Mouse (Mus musculus) kidney, adult 2 months (tissue): ENCODE measurements around the gene Cbx6. TPM values are rescaled to one million over a fixed set of nuclear protein-coding genes. Genes with fewer than 3 reads are reported as not detected.

Source experiments
- DNase-seq: peaks from one replicate; pipeline ENCODE4 v3.0.0; 2021
- H3K27ac ChIP-seq: fragments of 200-500 bp; 2 replicates; pipeline ENCODE4 v1.5.1; 2012; ENCODE audit warnings: low read depth, low read length, control low read depth, inconsistent platforms; ENCODE audit not compliant: insufficient read depth
- H3K27me3 ChIP-seq: fragments of 200-500 bp; replicated peaks from 2 replicates; pipeline ENCODE4 v1.6.1; 2012; ENCODE audit warnings: mild to moderate bottlenecking, moderate library complexity, low read length, inconsistent platforms; ENCODE audit not compliant: control insufficient read depth, insufficient read depth
- H3K36me3 ChIP-seq: fragments of 200-500 bp; 2 replicates; pipeline ENCODE4 v1.6.1; 2012; ENCODE audit warnings: mild to moderate bottlenecking, moderate library complexity, low read length, inconsistent platforms; ENCODE audit not compliant: control insufficient read depth, insufficient read depth
- H3K4me1 ChIP-seq: fragments of 200-500 bp; 2 replicates; pipeline ENCODE4 v1.6.1; 2011; ENCODE audit warnings: low read length; ENCODE audit not compliant: control insufficient read depth, insufficient read depth
- H3K4me3 ChIP-seq: fragments of 200-500 bp; 2 replicates; pipeline ENCODE4 v1.5.1; 2011; ENCODE audit warnings: mild to moderate bottlenecking, low read depth, low read length, control low read depth; ENCODE audit not compliant: insufficient read depth
- CTCF ChIP-seq: fragments of 200-500 bp; conservative IDR thresholded peaks from 2 replicates; pipeline ENCODE4 v1.5.1; 2011; ENCODE audit warnings: low read depth, mild to moderate bottlenecking, control low read depth, low read length, moderate library complexity, mixed read lengths; ENCODE audit not compliant: insufficient read depth, insufficient read length
- POLR2A ChIP-seq: fragments of 200-500 bp; IDR thresholded peaks from one replicate; pipeline ENCODE4 v1.6.1; 2011; ENCODE audit warnings: low read depth, low read length, control low read depth
- WGBS: fragments of 180-500 bp; shearing (Covaris S2); methylation state at CpG from one replicate; pipeline ENCODE4 v1.1.7; 2018; 5-methylcytosine and 5-hydroxymethylcytosine counted together
- polyA plus RNA-seq: library from polyadenylated mRNA; depleted of rRNA; stranded (reverse); fragments of >200 nt; gene quantifications from 2 replicates; pipeline ENCODE4 v1.2.3, GENCODE M21; 2012

Cbx6 gene
- polyA plus RNA-seq, 1 experiment = 49.5 TPM

DNA sequence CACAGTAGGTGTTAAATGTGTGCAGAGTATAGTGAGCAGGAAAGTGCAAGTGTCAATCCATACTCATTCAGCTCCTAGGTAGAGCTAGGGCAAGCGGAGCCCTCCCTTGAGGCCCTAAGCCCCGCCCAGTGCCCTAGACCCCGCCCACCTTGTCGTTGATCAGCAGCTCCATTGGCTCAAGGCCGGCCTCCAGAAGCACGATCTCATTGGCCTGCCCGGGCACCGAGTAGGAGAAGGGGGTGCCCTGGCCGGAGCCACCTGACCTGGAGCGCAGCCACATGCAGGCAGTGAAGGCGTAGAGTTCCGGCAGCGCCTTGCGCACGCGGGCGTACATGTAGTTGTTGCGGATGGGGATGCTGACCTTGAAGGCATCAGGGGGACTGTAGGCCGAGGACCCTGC, 42.0 kb downstream of the Cbx6 start:
- WGBS = 32% methylated on average over 19 of the region's 19 CpGs

DNA sequence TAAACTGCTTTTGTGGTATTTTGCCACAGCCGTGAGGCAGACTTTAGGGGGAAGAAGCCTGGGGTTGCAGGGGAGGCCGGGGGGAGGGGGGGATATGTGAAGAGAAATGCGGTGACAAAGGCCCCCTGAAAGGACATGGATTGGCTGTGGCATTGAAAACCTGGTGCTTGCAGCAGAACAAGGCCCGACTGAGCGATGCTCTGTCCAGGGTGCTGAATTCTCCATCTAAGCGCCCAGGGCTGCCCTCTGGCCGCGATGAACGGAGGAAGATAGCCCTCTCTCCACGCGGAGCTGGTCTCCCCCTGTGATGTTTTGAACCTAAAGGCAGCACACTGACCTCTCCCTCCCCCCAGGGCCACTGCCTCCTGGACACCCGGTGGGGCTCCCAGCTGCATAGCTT, 43.0 kb downstream of the Cbx6 start:
- H3K36me3 ChIP-seq = no peaks in the 10 kb centered on the region
- WGBS = 3% methylated on average over 12 of the region's 12 CpGs
- DNase-seq = peak; percentile 46

More for the DNA sequence above, 42.0 kb downstream of the Cbx6 start:
- no peak overlapping the region for H3K4me3 ChIP-seq
- no peaks in the 10 kb centered on the region for H3K36me3 ChIP-seq
- no peak for DNase-seq
- no peaks in the 10 kb centered on the region for H3K4me1 ChIP-seq
- TF ChIP-seq CTCF = no peak
- TF ChIP-seq POLR2A = no peak
- H3K27ac ChIP-seq = no peak overlapping the region
- H3K27me3 ChIP-seq = no peaks in the 10 kb centered on the region

DNA sequence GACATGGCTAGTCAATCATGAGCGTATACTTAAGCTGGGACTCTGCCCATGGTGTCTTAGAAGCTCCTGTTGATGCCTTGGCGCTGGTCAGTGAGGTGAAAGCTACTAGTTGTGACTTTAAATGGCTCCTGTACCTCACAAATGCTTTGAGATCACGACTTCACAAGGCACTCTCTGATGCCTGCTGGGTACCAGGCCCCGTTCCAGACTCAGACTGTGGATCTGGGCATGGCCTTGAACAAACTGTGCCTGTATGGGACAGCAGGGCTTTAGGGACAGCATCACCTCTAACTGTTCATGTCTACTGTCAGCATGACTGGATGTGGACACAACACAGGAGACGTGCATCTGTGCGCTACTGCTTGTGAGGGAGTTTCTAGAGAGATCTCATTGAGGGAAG, 43.6 kb downstream of the Cbx6 start:
- TF ChIP-seq CTCF (no peak), POLR2A (no peak)
- no peak for DNase-seq
- 83% methylated on average over 6 of the region's 6 CpGs for WGBS
- H3K4me3 ChIP-seq = no peak overlapping the region
- no peaks in the 10 kb centered on the region for H3K27me3 ChIP-seq
- no peaks in the 10 kb centered on the region for H3K36me3 ChIP-seq
- no peak overlapping the region for H3K27ac ChIP-seq
- no peaks in the 10 kb centered on the region for H3K4me1 ChIP-seq

More for the DNA sequence above, 43.0 kb downstream of the Cbx6 start:
- H3K27ac ChIP-seq = no peak overlapping the region
- TF ChIP-seq CTCF (no peak), POLR2A (no peak)
- no peaks in the 10 kb centered on the region for H3K4me1 ChIP-seq
- H3K27me3 ChIP-seq = no peaks in the 10 kb centered on the region
- H3K4me3 ChIP-seq = no peak overlapping the region

DNA sequence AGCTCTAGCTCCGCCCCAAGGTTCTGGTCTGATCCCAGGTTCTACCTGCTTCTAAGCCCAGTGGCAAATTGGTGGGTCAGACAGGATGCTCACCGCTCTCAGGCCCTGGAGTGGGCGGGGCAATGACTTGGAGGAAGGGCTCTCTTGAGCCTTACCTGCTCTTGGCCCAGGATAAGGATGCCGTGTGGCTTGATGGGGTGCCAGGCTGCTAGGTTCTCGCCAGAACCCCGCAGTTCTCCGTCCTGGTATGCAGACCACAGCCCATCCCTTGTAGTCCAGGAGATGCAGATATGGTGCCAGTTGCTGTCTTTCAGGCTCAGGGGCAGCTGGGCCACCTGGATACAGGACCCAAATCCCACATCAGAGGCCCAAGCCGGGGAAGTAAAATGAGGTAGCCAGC, 44.4 kb downstream of the Cbx6 start:
- no peak for DNase-seq
- no peaks in the 10 kb centered on the region for H3K4me1 ChIP-seq
- no peak for TF ChIP-seq CTCF
- no peak for TF ChIP-seq POLR2A
- no peaks in the 10 kb centered on the region for H3K27me3 ChIP-seq
- H3K27ac ChIP-seq = no peak overlapping the region
- WGBS = 57% methylated on average over 8 of the region's 8 CpGs
- no peaks in the 10 kb centered on the region for H3K36me3 ChIP-seq
- H3K4me3 ChIP-seq = no peak overlapping the region

DNA sequence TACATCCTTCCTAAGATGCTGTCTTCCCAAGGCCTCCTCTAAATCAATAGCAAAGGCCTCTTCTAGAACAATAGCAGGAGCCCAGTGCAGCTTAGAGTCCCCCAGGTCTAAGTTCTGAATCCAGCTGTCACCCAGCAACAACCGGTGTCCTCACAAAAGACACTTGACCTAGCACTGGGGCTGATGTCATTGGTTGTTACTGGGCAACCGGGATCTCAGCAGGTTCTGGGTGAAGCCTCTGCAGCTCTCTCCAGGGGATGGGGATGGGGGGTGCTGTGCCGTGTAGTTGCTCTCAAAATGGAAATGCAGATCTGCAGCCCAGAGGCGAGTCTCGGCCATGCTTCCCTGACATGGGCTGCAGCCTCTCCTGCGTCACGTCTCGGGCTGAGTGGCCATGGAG, 46.7 kb downstream of the Cbx6 start:
- Histone ChIP-seq H3K4me3 (no peak overlapping the region), H3K27me3 (no peaks in the 10 kb centered on the region), H3K27ac (no peak overlapping the region), H3K36me3 (no peaks in the 10 kb centered on the region), H3K4me1 (no peaks in the 10 kb centered on the region)
- no peak for DNase-seq
- no peak for TF ChIP-seq POLR2A
- TF ChIP-seq CTCF = no peak
- 71% methylated on average over 8 of the region's 8 CpGs for WGBS

DNA sequence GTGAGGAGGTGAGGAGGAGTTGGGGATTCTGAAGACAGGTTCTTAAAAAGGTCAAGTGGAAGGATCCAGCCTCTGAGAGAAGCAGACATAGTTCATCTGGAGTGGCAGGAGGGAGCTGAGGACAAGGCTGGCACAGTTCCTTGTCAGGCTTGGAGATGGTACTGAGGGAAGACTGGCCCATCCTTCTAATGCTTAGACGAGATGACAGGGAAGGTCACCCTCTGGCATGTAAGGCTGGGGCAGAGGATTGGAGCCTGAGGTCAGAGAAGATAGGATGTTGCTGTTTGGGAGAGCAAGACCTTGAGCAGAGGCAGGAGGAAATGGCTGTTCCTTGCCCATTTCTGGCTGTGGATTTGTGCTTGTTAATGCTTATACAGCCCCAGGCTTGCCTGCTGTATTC, 49.4 kb downstream of the Cbx6 start:
- DNase-seq = no peak
- Histone ChIP-seq H3K27ac (no peak overlapping the region), H3K4me3 (no peak overlapping the region), H3K36me3 (no peaks in the 10 kb centered on the region), H3K4me1 (no peaks in the 10 kb centered on the region), H3K27me3 (no peaks in the 10 kb centered on the region)
- no peak for TF ChIP-seq CTCF
- no peak for TF ChIP-seq POLR2A
- WGBS = 44% methylated on average over 1 of the region's 1 CpGs

DNA sequence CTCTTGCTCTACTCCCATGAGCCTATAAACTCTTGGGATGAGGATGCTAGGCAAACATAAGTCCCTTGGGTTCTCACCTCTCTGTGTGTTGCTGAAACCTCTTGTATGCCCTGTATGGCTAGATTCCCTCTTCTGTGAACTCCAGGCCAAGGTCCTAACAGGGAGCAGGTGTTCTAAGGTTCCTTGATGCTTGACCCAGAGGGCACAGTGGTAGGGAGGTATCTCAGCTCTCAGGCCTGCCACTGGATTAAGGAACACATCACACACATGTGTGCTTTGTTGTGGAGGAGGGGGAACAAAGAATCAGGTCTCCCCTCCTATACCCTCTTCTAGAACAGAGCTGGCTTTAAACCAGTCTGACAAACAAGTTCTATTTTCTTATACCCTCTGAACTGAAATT, 56.7 kb downstream of the Cbx6 start, which contains the start of gene Dnal4:
TSS of gene Dnal4 (minus strand) at position 101 of the 400 bp plus-strand sequence.
- no peak for DNase-seq
- no peak within 1 kb of the TSS for H3K27ac ChIP-seq
- no peak for TF ChIP-seq POLR2A
- no peak for TF ChIP-seq CTCF
- peaks cover 5% of the 10 kb centered on the region for H3K4me1 ChIP-seq
- no peaks in the 10 kb centered on the region for H3K27me3 ChIP-seq
- no peak within 1 kb of the TSS for H3K4me3 ChIP-seq
- H3K36me3 ChIP-seq = no peaks in the 10 kb centered on the region

DNA sequence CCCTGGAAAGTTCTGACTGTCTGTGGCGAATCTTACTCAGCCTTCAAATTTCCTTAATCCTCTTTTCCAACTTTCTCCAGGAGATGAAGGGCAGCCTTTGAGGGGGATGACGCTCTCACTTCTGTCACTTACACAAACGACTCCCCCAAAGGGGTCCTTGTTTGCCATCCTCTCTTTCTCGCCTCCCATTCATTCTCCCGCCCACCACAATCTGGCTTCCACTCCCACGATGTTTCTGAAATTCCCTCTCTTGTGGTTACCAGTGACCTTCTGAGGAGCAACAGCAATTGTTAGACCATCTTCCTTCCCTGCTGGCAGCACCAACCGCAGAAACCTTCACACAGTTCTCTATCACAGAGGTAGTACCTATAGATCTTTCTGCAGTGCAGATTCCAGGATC, 58.8 kb downstream of the Cbx6 start:
- 62% methylated on average over 7 of the region's 7 CpGs for WGBS
- Histone ChIP-seq H3K27ac (no peak overlapping the region), H3K4me3 (no peak overlapping the region), H3K27me3 (no peaks in the 10 kb centered on the region), H3K36me3 (no peaks in the 10 kb centered on the region), H3K4me1 (peaks cover 5% of the 10 kb centered on the region)
- DNase-seq = no peak
- TF ChIP-seq POLR2A = no peak
- no peak for TF ChIP-seq CTCF
